Mouse (Mus musculus) heart, postnatal 0 days (tissue): ENCODE data around the gene Wdfy1.

ENCODE experiments used
- CTCF ChIP-seq: IDR thresholded peaks from 2 replicates; pipeline ENCODE4 v1.5.1; 2016; ENCODE audit warnings: antibody characterized with exemption, control low read depth, low read depth
- EP300 ChIP-seq: IDR thresholded peaks from 2 replicates; pipeline ENCODE4 v1.6.1; 2016; ENCODE audit warnings: antibody characterized with exemption, low read depth

GRCm38 (mm10) chr1:79710678-79711077, 65.3 kb downstream of the Wdfy1 start:
- TF ChIP-seq EP300 (no peak), CTCF (no peak)
